Mouse (Mus musculus) embryonic facial prominence, embryonic 11.5 days (tissue): ENCODE measurements around the gene Olfr653. TPM values are rescaled to one million over a fixed set of nuclear protein-coding genes. Genes with fewer than 3 reads are reported as not detected.

Source experiments
- ATAC-seq: fragments of 200-750 bp; cut with Nextera tagmentation; replicated peaks from 2 replicates; pipeline ENCODE4 v1.8.0; 2017; ENCODE audit warnings: low read depth; ENCODE audit not compliant: insufficient number of reproducible peaks, low FRiP score, low TSS enrichment
- DNase-seq: peaks from one replicate; pipeline ENCODE4 v3.0.0-alpha.2; 2015; ENCODE audit warnings: low spot score
- H3K27ac ChIP-seq: fragments of 300-500 bp; sonication (generic); replicated peaks from 2 replicates; pipeline ENCODE4 v1.5.1; 2014; ENCODE audit warnings: mild to moderate bottlenecking, low read depth, low read length, control low read depth
- H3K27me3 ChIP-seq: fragments of 300-500 bp; sonication (generic); 2 replicates; pipeline ENCODE4 v1.6.1; 2014; ENCODE audit warnings: mild to moderate bottlenecking, low read length, moderate library complexity, mixed read lengths; ENCODE audit not compliant: control insufficient read depth, insufficient read depth
- H3K36me3 ChIP-seq: fragments of 300-500 bp; sonication (generic); replicated peaks from 2 replicates; pipeline ENCODE4 v1.6.1; 2014; ENCODE audit warnings: low read depth, mild to moderate bottlenecking, low read length, moderate library complexity, mixed read lengths; ENCODE audit not compliant: control insufficient read depth, insufficient read depth
- H3K4me1 ChIP-seq: fragments of 300-500 bp; sonication (generic); 2 replicates; pipeline ENCODE4 v1.6.1; 2014; ENCODE audit warnings: low read length, mixed read lengths; ENCODE audit not compliant: control insufficient read depth, insufficient read depth
- H3K4me2 ChIP-seq: fragments of 300-500 bp; sonication (generic); 2 replicates; pipeline ENCODE4 v1.6.1; 2014; ENCODE audit warnings: low read depth, mild to moderate bottlenecking, control low read depth, low read length, moderate library complexity
- H3K4me3 ChIP-seq: fragments of 300-500 bp; sonication (generic); 2 replicates; pipeline ENCODE4 v1.5.1; 2014; ENCODE audit warnings: low read depth, low read length, control low read depth
- H3K9ac ChIP-seq: fragments of 300-500 bp; sonication (generic); replicated peaks from 2 replicates; pipeline ENCODE4 v1.6.1; 2014; ENCODE audit warnings: mild to moderate bottlenecking, control low read depth, low read length
- H3K9me3 ChIP-seq: fragments of 300-500 bp; sonication (generic); replicated peaks from 2 replicates; pipeline ENCODE4 v1.6.1; 2016; ENCODE audit warnings: mild to moderate bottlenecking, low read length, inconsistent platforms, mixed read lengths; ENCODE audit not compliant: control insufficient read depth
- WGBS: fragments of 180-500 bp; shearing (Covaris S2); extraction: QIAGEN DNeasy Blood & Tissue Kit; methylation state at CpG from one replicate; pipeline ENCODE4 v1.1.7; 2014; 5-methylcytosine and 5-hydroxymethylcytosine counted together
- polyA plus RNA-seq: library from polyadenylated mRNA; unstranded; fragments of >200 nt; fragmentation: Nextera tagmentation; extraction: Ambion mirVana; gene quantifications from 2 replicates; pipeline ENCODE4 v1.2.1, GENCODE M21; 2014

Gene Olfr653
- polyA plus RNA-seq: not detected in 2 replicates

DNA sequence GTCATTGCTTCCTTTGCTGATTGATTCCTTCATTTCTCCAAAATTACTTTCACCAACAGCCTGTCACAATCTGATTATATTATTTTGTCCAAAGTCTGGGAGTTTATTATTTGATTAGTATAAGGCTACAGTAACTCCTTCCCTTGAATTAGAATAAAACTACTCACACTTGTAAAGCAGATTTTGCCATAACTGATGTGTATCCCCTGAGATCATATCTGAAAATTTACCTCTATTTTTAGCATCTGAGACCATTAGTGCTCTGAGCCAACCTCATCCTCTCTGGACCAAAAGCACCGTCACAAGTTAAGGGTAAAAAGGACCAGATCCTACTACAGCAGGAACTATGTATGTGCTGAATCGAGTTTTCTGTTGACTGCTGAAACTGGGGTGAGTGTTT is at the start of gene Olfr653:
Gene Olfr653 (plus strand): TSS at position 301 of the 400 bp plus-strand sequence.
- Histone ChIP-seq H3K27ac (no peak within 1 kb of the TSS), H3K4me3 (no peak within 1 kb of the TSS), H3K27me3 (no peaks in the 10 kb centered on the region), H3K9ac (no peak within 1 kb of the TSS), H3K4me1 (no peaks in the 10 kb centered on the region), H3K9me3 (no peaks in the 10 kb centered on the region), H3K4me2 (no peak within 1 kb of the TSS), H3K36me3 (no peaks in the 10 kb centered on the region)
- no peak for ATAC-seq
- DNase-seq: no peak
- 76% methylated on average over 2 of the region's 2 CpGs for WGBS

DNA sequence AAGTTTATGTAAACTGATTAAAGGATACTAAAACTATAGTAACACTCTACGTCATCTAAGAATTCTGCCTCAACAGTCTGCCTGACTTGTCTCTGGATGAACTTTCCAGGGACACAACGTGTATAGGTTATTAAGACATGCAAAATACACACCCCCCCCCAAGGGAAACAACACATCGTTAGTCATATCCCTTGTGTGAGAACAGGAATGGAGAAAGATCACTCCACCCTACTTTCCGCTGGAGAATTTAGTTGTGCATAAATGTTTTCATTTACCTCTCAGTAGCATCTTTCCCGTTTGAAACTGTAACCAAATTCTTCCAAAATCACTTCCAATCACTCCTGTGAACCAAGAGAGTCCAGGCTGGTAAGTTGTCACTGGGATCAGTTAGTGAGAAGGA is 27.3 kb upstream of the Olfr653 start, which contains the start of gene Olfr651:
Gene Olfr651 (plus strand): TSS at position 301 of the 400 bp plus-strand sequence.
- no peak within 1 kb of the TSS for H3K4me3 ChIP-seq
- WGBS: 76% methylated on average over 5 of the region's 5 CpGs
- H3K27me3 ChIP-seq: no peaks in the 10 kb centered on the region
- no peak within 1 kb of the TSS for H3K9ac ChIP-seq
- ATAC-seq (no peak), DNase-seq (no peak)
- H3K4me1 ChIP-seq: no peaks in the 10 kb centered on the region
- no peak within 1 kb of the TSS for H3K4me2 ChIP-seq
- H3K36me3 ChIP-seq: no peaks in the 10 kb centered on the region
- no peak within 1 kb of the TSS for H3K27ac ChIP-seq
- no peaks in the 10 kb centered on the region for H3K9me3 ChIP-seq

DNA sequence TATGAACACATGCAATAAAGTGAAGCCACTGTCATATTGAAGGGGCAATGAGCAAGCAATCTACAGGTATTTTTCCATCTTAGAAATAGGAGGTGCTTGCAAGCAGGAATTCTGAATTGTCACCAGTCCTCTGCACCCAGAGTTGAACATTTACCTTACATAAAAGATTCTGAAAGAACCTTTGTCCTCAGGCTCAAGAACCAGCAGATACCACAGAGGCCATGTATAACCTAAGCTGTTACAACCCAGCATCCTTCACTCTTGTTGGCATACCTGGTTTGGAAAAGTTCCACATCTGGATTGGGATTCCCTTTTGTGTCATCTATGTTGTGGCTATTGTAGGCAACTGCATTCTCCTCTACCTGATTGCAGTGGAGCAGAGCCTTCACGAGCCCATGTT is 24.4 kb upstream of the Olfr653 start:
- Histone ChIP-seq H3K27me3 (no peaks in the 10 kb centered on the region), H3K36me3 (no peaks in the 10 kb centered on the region), H3K4me2 (no peak overlapping the region), H3K27ac (no peak overlapping the region), H3K9ac (no peak overlapping the region), H3K9me3 (no peaks in the 10 kb centered on the region), H3K4me3 (no peak overlapping the region), H3K4me1 (no peaks in the 10 kb centered on the region)
- WGBS: 58% methylated on average over 1 of the region's 1 CpGs
- ATAC-seq (no peak), DNase-seq (no peak)

DNA sequence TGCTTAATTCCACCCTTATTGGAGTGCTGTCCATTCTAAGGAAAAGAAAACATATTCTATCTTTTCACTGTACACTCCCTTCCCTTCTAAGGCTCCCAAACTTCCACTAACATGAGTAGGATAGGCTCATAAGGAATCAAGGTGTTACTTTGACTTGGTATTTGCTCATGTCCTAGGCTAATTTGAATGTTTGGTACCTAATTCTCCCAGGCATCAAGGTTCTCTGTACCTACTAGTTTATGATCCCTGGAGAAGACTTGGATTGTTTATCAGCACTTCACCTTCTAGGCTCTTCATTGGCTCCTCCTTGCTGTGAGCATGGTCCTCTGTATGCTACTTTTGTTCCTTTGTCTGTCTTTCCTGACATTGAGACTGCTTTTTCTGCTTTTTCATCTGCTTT is 16.5 kb upstream of the Olfr653 start, which contains the start of gene Olfr652:
Gene Olfr652 (plus strand): TSS at position 301 of the 400 bp plus-strand sequence.
- no peaks in the 10 kb centered on the region for H3K27me3 ChIP-seq
- H3K36me3 ChIP-seq: no peaks in the 10 kb centered on the region
- H3K27ac ChIP-seq: no peak within 1 kb of the TSS
- no peak within 1 kb of the TSS for H3K4me2 ChIP-seq
- no peak within 1 kb of the TSS for H3K4me3 ChIP-seq
- ATAC-seq: no peak
- no peak within 1 kb of the TSS for H3K9ac ChIP-seq
- H3K9me3 ChIP-seq: no peaks in the 10 kb centered on the region
- no peaks in the 10 kb centered on the region for H3K4me1 ChIP-seq
- DNase-seq: no peak

DNA sequence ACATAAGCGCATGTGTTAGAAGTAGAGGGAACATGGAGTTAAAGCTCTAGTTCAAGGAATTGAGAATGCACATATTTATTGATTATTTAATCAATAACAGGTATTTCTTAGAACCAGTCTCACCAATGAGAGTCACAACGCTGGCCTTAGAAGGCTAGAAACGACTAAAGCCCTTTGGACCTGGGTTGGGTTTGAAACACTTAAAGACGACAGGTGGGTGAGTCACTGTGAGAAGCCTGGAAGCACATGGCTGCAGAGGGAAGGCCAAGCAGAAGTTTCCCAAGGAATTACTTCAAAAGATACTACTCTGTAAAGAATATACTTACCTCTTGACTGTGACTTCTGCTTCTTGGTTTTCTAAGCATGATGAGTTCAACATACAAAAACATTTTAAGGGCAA is 3.7 kb downstream of the Olfr653 start:
- no peak overlapping the region for H3K4me3 ChIP-seq
- H3K27ac ChIP-seq: no peak overlapping the region
- no peaks in the 10 kb centered on the region for H3K9me3 ChIP-seq
- no peaks in the 10 kb centered on the region for H3K4me1 ChIP-seq
- DNase-seq (no peak), ATAC-seq (no peak)
- WGBS: 91% methylated on average over 4 of the region's 4 CpGs
- no peaks in the 10 kb centered on the region for H3K36me3 ChIP-seq
- H3K9ac ChIP-seq: no peak overlapping the region
- H3K27me3 ChIP-seq: no peaks in the 10 kb centered on the region
- no peak overlapping the region for H3K4me2 ChIP-seq

DNA sequence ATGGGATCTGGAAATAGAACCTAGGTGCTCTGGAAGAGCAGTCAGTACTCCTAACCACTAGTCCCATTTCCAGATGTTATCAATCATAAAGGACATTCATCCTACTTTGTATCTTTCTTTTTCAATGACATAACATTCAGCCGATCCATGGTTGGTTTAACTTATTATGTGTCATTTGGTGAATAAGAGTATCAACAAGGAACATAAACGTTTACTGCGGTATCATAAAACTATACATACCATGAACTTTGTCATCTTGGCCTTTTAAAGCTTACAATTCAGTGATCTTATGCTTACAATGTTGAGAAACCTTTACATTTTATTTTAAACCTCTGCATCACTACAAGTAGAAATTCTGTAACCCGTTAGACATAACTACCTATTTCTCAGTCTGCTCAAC is 4.3 kb downstream of the Olfr653 start:
- Histone ChIP-seq H3K4me2 (no peak overlapping the region), H3K27ac (no peak overlapping the region), H3K4me1 (no peaks in the 10 kb centered on the region), H3K36me3 (no peaks in the 10 kb centered on the region), H3K4me3 (no peak overlapping the region), H3K9me3 (no peaks in the 10 kb centered on the region), H3K9ac (no peak overlapping the region), H3K27me3 (no peaks in the 10 kb centered on the region)
- 88% methylated on average over 4 of the region's 4 CpGs for WGBS
- no peak for ATAC-seq
- DNase-seq: no peak

DNA sequence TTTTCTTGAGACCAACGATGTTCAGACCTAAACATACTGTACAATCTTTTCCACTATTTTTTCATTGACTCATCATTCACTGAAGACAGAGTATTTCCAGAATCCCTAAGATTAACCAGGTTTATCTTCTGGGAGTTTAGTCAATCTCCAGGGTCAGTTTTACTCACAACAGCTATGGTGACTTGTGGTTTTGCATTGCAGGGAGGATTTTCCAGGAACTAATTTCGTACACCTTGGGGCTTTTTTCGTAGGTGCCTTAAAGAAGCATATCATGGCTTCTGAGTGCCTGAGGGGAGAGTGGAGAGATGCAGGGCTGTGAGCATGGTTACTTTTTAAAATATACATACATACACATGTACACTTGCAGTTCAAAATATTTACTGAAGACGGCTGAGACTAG is 9.6 kb downstream of the Olfr653 start, which contains the start of gene Olfr654:
Gene Olfr654 (plus strand): TSS at position 301 of the 400 bp plus-strand sequence.
- no peaks in the 10 kb centered on the region for H3K9me3 ChIP-seq
- no peak within 1 kb of the TSS for H3K4me3 ChIP-seq
- H3K36me3 ChIP-seq: no peaks in the 10 kb centered on the region
- ATAC-seq (no peak), DNase-seq (no peak)
- H3K4me1 ChIP-seq: no peaks in the 10 kb centered on the region
- H3K27ac ChIP-seq: no peak within 1 kb of the TSS
- no peaks in the 10 kb centered on the region for H3K27me3 ChIP-seq
- no peak within 1 kb of the TSS for H3K4me2 ChIP-seq
- H3K9ac ChIP-seq: no peak within 1 kb of the TSS
- 90% methylated on average over 4 of the region's 4 CpGs for WGBS

DNA sequence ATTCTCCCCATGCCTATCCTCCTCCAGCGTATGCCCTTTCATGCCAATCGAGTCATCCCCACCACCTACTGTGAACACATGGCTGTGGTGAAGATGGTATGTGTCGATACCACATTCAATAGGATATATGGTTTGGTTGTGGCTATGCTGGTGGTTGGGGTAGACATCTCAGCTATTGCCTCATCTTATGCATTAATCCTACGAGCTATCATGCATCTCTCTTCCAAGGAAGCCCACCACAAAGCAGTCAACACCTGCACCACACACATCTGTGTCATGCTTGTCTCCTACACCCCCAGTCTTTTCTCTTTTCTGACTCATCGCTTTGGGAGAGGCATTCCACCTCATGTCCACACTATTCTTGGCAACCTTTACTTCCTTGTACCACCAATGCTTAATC is 11.2 kb downstream of the Olfr653 start:
- no peak for DNase-seq
- Histone ChIP-seq H3K27me3 (no peaks in the 10 kb centered on the region), H3K4me3 (no peak overlapping the region), H3K4me1 (no peaks in the 10 kb centered on the region), H3K36me3 (no peaks in the 10 kb centered on the region), H3K4me2 (no peak overlapping the region), H3K27ac (no peak overlapping the region), H3K9me3 (no peaks in the 10 kb centered on the region), H3K9ac (no peak overlapping the region)
- WGBS: 76% methylated on average over 5 of the region's 5 CpGs
- ATAC-seq: no peak
